9 mouse cellular contexts compared by ENCODE assay signal in the genomic region with DNA sequence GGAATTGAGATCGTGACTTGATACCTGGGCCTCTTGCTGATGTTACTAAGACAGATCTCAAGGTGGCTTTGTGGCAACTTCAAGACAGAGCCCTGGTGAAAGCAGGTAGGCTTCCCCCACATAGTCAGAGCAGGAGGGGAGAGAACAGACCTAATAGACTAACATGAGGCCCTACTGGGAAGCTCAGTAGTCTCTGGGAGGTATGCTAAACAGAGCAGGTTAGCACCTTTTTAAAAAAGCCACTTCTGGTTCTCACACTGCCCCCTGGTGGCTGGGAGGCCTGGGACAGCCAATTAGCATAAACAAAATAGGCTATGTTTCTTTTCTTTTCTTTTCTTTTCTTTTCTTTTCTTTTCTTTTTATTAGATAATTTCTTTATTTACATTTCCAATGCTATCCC. TPM values are rescaled to one million over a fixed set of nuclear protein-coding genes. Genes with fewer than 3 reads are reported as not detected.
DNase-seq lines count a peak whose midpoint lies in the region; ATAC-seq and TF ChIP-seq lines count a peak whose summit lies in the region.
"Had no signal": no experiment of that assay in that cellular context is flagged by ENCODE, and none has a peak within 500 bp of the region (broad histone marks: within the 10 kb centered on the region; RNA-seq: fewer than 3 reads in every experiment).

No protein-coding gene starts in this region.

- peak; percentile 43 to 52 for DNase-seq in cerebellum, postnatal 10 days
- no peak for DNase-seq in cerebellum, adult 11-12 months
- DNase-seq in midbrain, postnatal 0 days (ENCODE audit: low spot score), result no peak
- DNase-seq in liver, embryonic 14.5 days (ENCODE audit: low read depth in 3 of 3, low spot score in 3 of 3), result peak in 1 of 3 experiments; percentile 11
- peak; percentile 10 to 57 for DNase-seq in thymus, postnatal 10 days (ENCODE audit: low spot score in 2 of 2)
- no peak for DNase-seq in layer of hippocampus, postnatal 36 days
- DNase-seq in left cerebral cortex, adult 9 months (ENCODE audit: low spot score in 2 of 2), result no peak

- no peak overlapping the region for H3K4me3 ChIP-seq in midbrain, postnatal 0 days (ENCODE audit: low read depth, low read length)
- H3K4me3 ChIP-seq in midbrain, embryonic 15.5 days, result no peak overlapping the region
- H3K4me3 ChIP-seq in liver, embryonic 14.5 days (ENCODE audit: insufficient read depth in 1 of 2, low read depth in 2 of 2, low read length in 2 of 2), result no peak overlapping the region
- H3K4me3 ChIP-seq: neural tube, embryonic 12.5 days had no signal

- 90% methylated on average over 1 of the region's 1 CpGs for WGBS in midbrain, postnatal 0 days
- WGBS in midbrain, embryonic 15.5 days, result 90% methylated on average over 1 of the region's 1 CpGs
- WGBS in liver, embryonic 14.5 days (ENCODE audit: insufficient replicate concordance), result 63% methylated on average over 1 of the region's 1 CpGs

- H3K27me3 ChIP-seq in midbrain, postnatal 0 days (ENCODE audit: insufficient read depth, low read length), result no peaks in the 10 kb centered on the region
- no peaks in the 10 kb centered on the region for H3K27me3 ChIP-seq in midbrain, embryonic 15.5 days (replicated peaks)
- no peaks in the 10 kb centered on the region for H3K27me3 ChIP-seq in liver, embryonic 14.5 days (ENCODE audit: control insufficient read depth, insufficient read depth, low read length)
- H3K27me3 ChIP-seq: neural tube, embryonic 12.5 days had no signal

- H3K9ac ChIP-seq in midbrain, postnatal 0 days (replicated peaks; ENCODE audit: low read length, poor library complexity, severe bottlenecking), result no peak overlapping the region
- no peak overlapping the region for H3K9ac ChIP-seq in midbrain, embryonic 15.5 days
- H3K9ac ChIP-seq in liver, embryonic 14.5 days (replicated peaks), result no peak overlapping the region
- H3K9ac ChIP-seq: neural tube, embryonic 12.5 days had no signal

- H3K27ac ChIP-seq in midbrain, postnatal 0 days (ENCODE audit: low read depth, low read length), result no peak overlapping the region
- no peak overlapping the region for H3K27ac ChIP-seq in midbrain, embryonic 15.5 days
- no peak overlapping the region for H3K27ac ChIP-seq in liver, embryonic 14.5 days
- H3K27ac ChIP-seq: neural tube, embryonic 12.5 days had no signal

- H3K4me2 ChIP-seq in midbrain, postnatal 0 days (ENCODE audit: low read depth, low read length, poor library complexity, severe bottlenecking), result no peak overlapping the region
- no peak overlapping the region for H3K4me2 ChIP-seq in midbrain, embryonic 15.5 days
- no peak overlapping the region for H3K4me2 ChIP-seq in liver, embryonic 14.5 days (ENCODE audit: low read depth)
- H3K4me2 ChIP-seq: neural tube, embryonic 12.5 days had no signal

- no peaks in the 10 kb centered on the region for H3K9me3 ChIP-seq in midbrain, postnatal 0 days (ENCODE audit: low read length)
- H3K9me3 ChIP-seq in midbrain, embryonic 15.5 days, result no peaks in the 10 kb centered on the region
- H3K9me3 ChIP-seq in liver, embryonic 14.5 days (ENCODE audit: control insufficient read depth, low read length), result no peaks in the 10 kb centered on the region
- H3K9me3 ChIP-seq: neural tube, embryonic 12.5 days had no signal

- no peak for ATAC-seq in midbrain, postnatal 0 days (ENCODE audit: low FRiP score)
- no peak for ATAC-seq in midbrain, embryonic 15.5 days (replicated peaks)
- ATAC-seq in liver, embryonic 14.5 days (ENCODE audit: insufficient read depth), result no peak

- H3K4me1 ChIP-seq in midbrain, postnatal 0 days (ENCODE audit: insufficient read depth, low read length), result no peaks in the 10 kb centered on the region
- H3K4me1 ChIP-seq in midbrain, embryonic 15.5 days, result no peaks in the 10 kb centered on the region
- H3K4me1 ChIP-seq in liver, embryonic 14.5 days (replicated peaks; ENCODE audit: control insufficient read depth in 2 of 2, insufficient read depth in 2 of 2, low read length in 1 of 2), result no peaks in the 10 kb centered on the region
- H3K4me1 ChIP-seq: neural tube, embryonic 12.5 days had no signal

- TF ChIP-seq EP300 in liver, embryonic 14.5 days (IDR thresholded peaks at IDR 0.05; ENCODE audit: low read depth), result no peak

- TF ChIP-seq CTCF in midbrain, postnatal 0 days (IDR thresholded peaks at IDR 0.05), result peak; percentile 55
- TF ChIP-seq CTCF in liver, embryonic 14.5 days (IDR thresholded peaks at IDR 0.05; ENCODE audit: low read depth), result peak; percentile 77

- H3K36me3 ChIP-seq in midbrain, postnatal 0 days (ENCODE audit: insufficient read depth, low read length), result no peaks in the 10 kb centered on the region
- no peaks in the 10 kb centered on the region for H3K36me3 ChIP-seq in midbrain, embryonic 15.5 days (replicated peaks)
- H3K36me3 ChIP-seq in liver, embryonic 14.5 days (replicated peaks; ENCODE audit: control insufficient read depth, insufficient read depth, low read depth), result no peaks in the 10 kb centered on the region
- H3K36me3 ChIP-seq: neural tube, embryonic 12.5 days had no signal

RNA-seq across cellular contexts. Expression of a gene that starts 46.0 kb away (rescaled TPM):
- 33.7 and 38.1 TPM in 2 replicates for total RNA-seq in midbrain, postnatal 0 days (2014; rRNA removed)
- polyA plus RNA-seq in midbrain, postnatal 0 days (2015; fragmentation: Nextera tagmentation; extraction: Ambion mirVana), result 2.6 and 3.2 TPM in 2 replicates
- 5.1 and 6.1 TPM in 2 replicates for polyA plus RNA-seq in midbrain, embryonic 15.5 days (2015; fragmentation: Nextera tagmentation; extraction: Ambion mirVana)
- 3.2 and 4.0 TPM in 2 replicates for polyA plus RNA-seq in liver, embryonic 14.5 days (2012; rRNA removed)
- polyA plus RNA-seq in liver, embryonic 14.5 days (2014; fragmentation: Nextera tagmentation; extraction: Ambion mirVana), result 1.7 and 2.8 TPM in 2 replicates
- 100 to 1,000 TPM; 183 to 261 TPM for total RNA-seq in layer of hippocampus, postnatal 36 days (2021)

Comparison
In these comparisons a context has a peak if more than half of its experiments do, and no peak if none do; other contexts are left out.
1. DNase-seq: peak in cerebellum, postnatal 10 days (2 of 2) and thymus, postnatal 10 days (2 of 2); none in cerebellum, adult 11-12 months (single experiment), midbrain, postnatal 0 days (single experiment), layer of hippocampus, postnatal 36 days (0 of 2) and left cerebral cortex, adult 9 months (0 of 2).